Mouse (Mus musculus) liver, adult 2 months (tissue): ENCODE measurements around the gene Slc6a20b.

Experiments
- CTCF ChIP-seq: fragments of 200-500 bp; IDR thresholded peaks from 2 replicates; pipeline ENCODE4 v1.5.1; 2011; ENCODE audit warnings: low read depth, low read length, control low read depth
- POLR2A ChIP-seq: fragments of 200-500 bp; IDR thresholded peaks from 2 replicates; pipeline ENCODE4 v1.6.1; 2011; ENCODE audit warnings: low read length, control low read depth; ENCODE audit not compliant: insufficient read depth; ENCODE audit errors: extremely low read depth

DNA sequence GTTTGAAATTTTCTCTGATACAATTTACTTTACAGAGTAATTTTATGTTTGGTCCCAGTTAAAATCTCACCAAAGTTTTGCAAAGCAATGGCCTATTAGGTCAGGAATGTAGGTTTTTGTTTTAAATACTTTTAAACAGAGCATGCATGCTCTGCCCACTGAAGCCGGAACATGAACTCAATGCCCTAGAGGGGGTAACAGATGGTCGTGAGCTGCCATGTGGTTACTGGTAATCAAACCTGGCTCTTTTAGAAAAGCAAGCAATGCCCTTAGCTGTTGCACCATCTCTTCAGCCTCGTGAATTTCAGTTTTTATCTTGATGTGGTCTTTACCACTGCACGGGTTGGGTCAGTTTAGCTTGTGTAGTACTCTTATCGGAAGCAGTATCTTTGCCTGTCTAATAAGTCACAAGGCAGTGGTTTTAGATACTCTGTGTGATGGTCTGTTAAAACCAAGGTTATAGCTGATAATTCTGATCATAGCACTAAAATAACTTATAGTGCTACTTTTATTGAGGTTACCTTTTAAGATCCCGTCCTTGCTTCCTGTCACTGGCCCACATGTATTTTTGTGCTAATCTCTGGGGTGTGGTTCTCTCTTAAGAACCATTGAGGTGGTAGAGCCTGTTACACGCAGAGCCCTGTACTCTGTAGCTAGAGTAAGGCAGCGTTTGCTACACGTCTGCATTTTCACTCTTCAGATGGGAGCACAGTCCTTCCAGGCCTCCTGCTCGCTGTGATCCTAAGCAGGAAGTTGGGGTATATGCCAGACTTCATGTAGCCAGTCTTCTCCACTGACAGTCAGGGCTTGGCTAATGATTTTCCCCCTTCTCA lies 54.8 kb downstream of the Slc6a20b start:
- no peak for TF ChIP-seq CTCF
- TF ChIP-seq POLR2A, result no peak
